Mouse (Mus musculus) heart, embryonic 12.5 days (tissue): ENCODE data around the gene P4ha2. TPM values are rescaled to one million over a fixed set of nuclear protein-coding genes. Genes with fewer than 3 reads are reported as not detected.

ENCODE experiments used
- ATAC-seq: fragments of 200-750 bp; cut with Nextera tagmentation; 2 replicates; pipeline ENCODE4 v1.8.0; 2017; ENCODE audit warnings: moderate TSS enrichment, moderate library complexity; ENCODE audit not compliant: insufficient number of reproducible peaks, low FRiP score
- H3K27ac ChIP-seq: fragments of 300-500 bp; sonication (generic); 2 replicates; pipeline ENCODE4 v1.5.1; 2016; ENCODE audit warnings: mild to moderate bottlenecking, moderate library complexity; ENCODE audit not compliant: poor library complexity, severe bottlenecking
- H3K27me3 ChIP-seq: fragments of 300-500 bp; sonication (generic); replicated peaks from 2 replicates; pipeline ENCODE4 v1.6.1; 2016; ENCODE audit warnings: mild to moderate bottlenecking, moderate library complexity
- H3K36me3 ChIP-seq: fragments of 300-500 bp; sonication (generic); 2 replicates; pipeline ENCODE4 v1.6.1; 2016; ENCODE audit warnings: mild to moderate bottlenecking, moderate library complexity
- H3K4me1 ChIP-seq: fragments of 300-500 bp; sonication (generic); replicated peaks from 2 replicates; pipeline ENCODE4 v1.6.1; 2016; ENCODE audit warnings: mild to moderate bottlenecking
- H3K4me2 ChIP-seq: fragments of 300-500 bp; sonication (generic); 2 replicates; pipeline ENCODE4 v1.6.1; 2016; ENCODE audit warnings: mild to moderate bottlenecking, moderate library complexity
- H3K4me3 ChIP-seq: fragments of 300-500 bp; sonication (generic); 2 replicates; pipeline ENCODE4 v1.5.1; 2016; ENCODE audit warnings: mild to moderate bottlenecking
- H3K9ac ChIP-seq: fragments of 300-500 bp; sonication (generic); 2 replicates; pipeline ENCODE4 v1.6.1; 2016; ENCODE audit warnings: mild to moderate bottlenecking, moderate library complexity
- H3K9me3 ChIP-seq: fragments of 300-500 bp; sonication (generic); replicated peaks from 2 replicates; pipeline ENCODE4 v1.6.1; 2016; ENCODE audit warnings: mild to moderate bottlenecking, moderate library complexity
- WGBS: fragments of 180-500 bp; shearing (Covaris S2); methylation state at CpG from one replicate; pipeline ENCODE4 v1.1.7; 2016; 5-methylcytosine and 5-hydroxymethylcytosine counted together
- polyA plus RNA-seq: library from polyadenylated mRNA; unstranded; fragments of >200 nt; fragmentation: Nextera tagmentation; extraction: Ambion mirVana; gene quantifications from 2 replicates; pipeline ENCODE4 v1.2.1, GENCODE M21; 2016

The P4ha2 gene
- polyA plus RNA-seq, 1 experiment from 2014 or later: 62.1 TPM

DNA sequence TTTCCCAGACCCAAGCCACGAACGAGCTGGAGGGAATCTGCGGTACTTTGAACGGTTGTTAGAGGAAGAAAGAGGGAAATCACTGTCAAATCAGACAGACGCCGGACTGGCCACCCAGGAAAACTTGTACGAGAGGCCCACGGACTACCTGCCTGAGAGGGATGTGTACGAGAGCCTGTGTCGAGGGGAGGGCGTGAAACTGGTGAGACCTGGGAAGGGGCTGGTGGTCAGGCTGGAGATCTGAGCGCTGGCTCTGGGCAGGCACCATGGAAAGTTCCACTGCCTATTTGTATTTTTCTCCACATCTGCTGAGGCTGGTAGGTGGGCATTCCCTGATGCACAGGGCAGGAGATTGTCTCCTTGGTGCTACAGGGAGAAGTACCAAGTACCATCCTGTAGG lies 19.2 kb downstream of the P4ha2 start:
- H3K4me2 ChIP-seq: no peak overlapping the region
- H3K27ac ChIP-seq: no peak overlapping the region
- WGBS: 89% methylated on average over 12 of the region's 12 CpGs
- H3K4me3 ChIP-seq: no peak overlapping the region
- no peak for ATAC-seq
- peaks cover 46% of the 10 kb centered on the region for H3K36me3 ChIP-seq
- H3K9ac ChIP-seq: no peak overlapping the region
- H3K9me3 ChIP-seq: no peaks in the 10 kb centered on the region
- H3K27me3 ChIP-seq: no peaks in the 10 kb centered on the region
- H3K4me1 ChIP-seq: peaks cover 41% of the 10 kb centered on the region

DNA sequence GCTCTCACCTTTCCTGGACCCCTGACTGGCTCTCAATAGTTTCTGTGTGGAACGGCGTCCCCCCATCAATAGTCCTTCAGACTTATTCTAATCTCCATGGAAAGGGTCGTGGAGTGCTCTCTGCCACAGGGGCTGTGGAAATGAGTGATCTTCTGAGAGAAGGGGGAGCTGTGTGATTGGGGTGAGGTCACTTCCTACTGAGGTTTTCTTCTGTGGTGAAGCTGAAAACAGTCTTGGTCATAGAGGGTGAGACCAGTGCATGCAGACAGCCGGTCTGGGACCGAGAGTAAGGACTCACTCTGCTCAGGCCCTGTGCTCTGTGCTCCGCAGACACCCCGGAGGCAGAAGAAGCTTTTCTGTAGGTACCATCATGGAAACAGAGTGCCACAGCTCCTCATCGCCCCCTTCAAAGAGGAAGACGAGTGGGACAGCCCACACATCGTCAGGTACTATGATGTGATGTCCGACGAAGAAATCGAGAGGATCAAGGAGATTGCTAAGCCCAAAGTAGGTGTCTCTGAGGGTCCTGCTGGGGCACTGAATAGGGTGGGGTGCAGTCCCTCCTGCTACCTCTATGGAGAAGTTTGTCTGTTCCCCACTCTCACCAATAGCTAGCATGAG lies 20.0 kb downstream of the P4ha2 start:
- 83% methylated on average over 13 of the region's 13 CpGs for WGBS
- Histone ChIP-seq H3K9me3 (no peaks in the 10 kb centered on the region), H3K4me2 (no peak overlapping the region), H3K36me3 (peaks cover 53% of the 10 kb centered on the region), H3K4me3 (no peak overlapping the region), H3K9ac (no peak overlapping the region), H3K27me3 (no peaks in the 10 kb centered on the region), H3K4me1 (peaks cover 35% of the 10 kb centered on the region), H3K27ac (no peak overlapping the region)
- no peak for ATAC-seq

- peaks cover 48% of the 10 kb centered on the region for H3K36me3 ChIP-seq
- peaks cover 29% of the 10 kb centered on the region for H3K4me1 ChIP-seq
- no peak for ATAC-seq
- no peak overlapping the region for H3K4me3 ChIP-seq
- H3K9ac ChIP-seq: no peak overlapping the region
- no peaks in the 10 kb centered on the region for H3K27me3 ChIP-seq
- H3K9me3 ChIP-seq: no peaks in the 10 kb centered on the region
- H3K4me2 ChIP-seq: no peak overlapping the region
- WGBS: 66% methylated on average over 14 of the region's 14 CpGs
- peak overlapping the region; percentile 10; the same call in 1 of the 2 replicates for H3K27ac ChIP-seq
Measured at GRCm38 (mm10) chr11:54122416-54123264, 22.7 kb downstream of the P4ha2 start.

DNA sequence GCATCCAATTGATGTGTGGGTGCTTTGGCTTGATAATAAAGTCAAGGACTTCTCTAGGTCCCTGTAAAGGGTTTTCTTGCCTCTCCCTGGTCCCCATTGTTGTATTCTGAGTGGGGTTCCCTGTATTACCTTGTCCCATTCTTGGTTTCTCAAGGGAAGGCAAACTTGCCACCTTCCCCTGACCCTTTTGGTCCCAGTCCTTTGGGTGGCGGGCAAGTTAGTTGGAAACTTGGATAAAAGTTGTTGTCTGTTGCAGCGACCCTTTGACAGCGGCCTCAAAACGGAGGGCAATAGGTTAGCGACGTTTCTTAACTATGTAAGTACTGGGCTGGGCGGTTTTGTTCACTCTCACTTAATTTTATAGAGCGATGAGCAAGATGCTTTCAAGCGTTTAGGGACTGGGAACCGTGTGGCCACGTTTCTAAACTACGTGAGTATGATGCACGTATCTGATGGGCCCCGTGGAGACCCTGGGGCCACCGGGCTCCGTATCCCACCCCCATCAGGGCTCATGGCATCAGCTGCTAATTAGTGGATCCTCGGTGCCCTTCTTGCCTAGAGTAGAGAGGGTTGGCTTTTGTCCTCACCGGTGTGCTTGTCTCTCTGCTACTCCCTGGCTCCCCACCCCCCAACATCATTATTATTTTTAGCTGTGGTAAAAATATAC lies 26.2 kb downstream of the P4ha2 start:
- H3K9me3 ChIP-seq: no peaks in the 10 kb centered on the region
- ATAC-seq: no peak
- peaks cover 26% of the 10 kb centered on the region for H3K36me3 ChIP-seq
- no peak overlapping the region for H3K27ac ChIP-seq
- H3K4me2 ChIP-seq: no peak overlapping the region
- no peaks in the 10 kb centered on the region for H3K27me3 ChIP-seq
- no peak overlapping the region for H3K4me3 ChIP-seq
- peaks cover 31% of the 10 kb centered on the region for H3K4me1 ChIP-seq
- 90% methylated on average over 18 of the region's 18 CpGs for WGBS
- no peak overlapping the region for H3K9ac ChIP-seq

- Histone ChIP-seq H3K4me3 (no peak overlapping the region), H3K4me1 (peaks cover 30% of the 10 kb centered on the region), H3K9ac (no peak overlapping the region), H3K4me2 (peak overlapping the region; percentile 8; the same call in 1 of the 2 replicates), H3K36me3 (peaks cover 29% of the 10 kb centered on the region), H3K27ac (peak overlapping the region; percentile 11; the same call in 1 of the 2 replicates), H3K9me3 (no peaks in the 10 kb centered on the region), H3K27me3 (no peaks in the 10 kb centered on the region)
- ATAC-seq: peak; percentile 59
- 39% methylated on average over 15 of the region's 15 CpGs for WGBS
Measured at GRCm38 (mm10) chr11:54126654-54127374, 26.9 kb downstream of the P4ha2 start.

GRCm38 (mm10) chr11:54127397-54127796 lies 27.5 kb downstream of the P4ha2 start:
- no peaks in the 10 kb centered on the region for H3K9me3 ChIP-seq
- no peak for ATAC-seq
- peak overlapping the region; percentile 11; the same call in 1 of the 2 replicates for H3K27ac ChIP-seq
- H3K4me2 ChIP-seq: no peak overlapping the region
- peaks cover 29% of the 10 kb centered on the region for H3K36me3 ChIP-seq
- no peak overlapping the region for H3K9ac ChIP-seq
- H3K4me3 ChIP-seq: no peak overlapping the region
- WGBS: 39% methylated on average over 2 of the region's 2 CpGs
- peaks cover 30% of the 10 kb centered on the region for H3K4me1 ChIP-seq
- no peaks in the 10 kb centered on the region for H3K27me3 ChIP-seq

DNA sequence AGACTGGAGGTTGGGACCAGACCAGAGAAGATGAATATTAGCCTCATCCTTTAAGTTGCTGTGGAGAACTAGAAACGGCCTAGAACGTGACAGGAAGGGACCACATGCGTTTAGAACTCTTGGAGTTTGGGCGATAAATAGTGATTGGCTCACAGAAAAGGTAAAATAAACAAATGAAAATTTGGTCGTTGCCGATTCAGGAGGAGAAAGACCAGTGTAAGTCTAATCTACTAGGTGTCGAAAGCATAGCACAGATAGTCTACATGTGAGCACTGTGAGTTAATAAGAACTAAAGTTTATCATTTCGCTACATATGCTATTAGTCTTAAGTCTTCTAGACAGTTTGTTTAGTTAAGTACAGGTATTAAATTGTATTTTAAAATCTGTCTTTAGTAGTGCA lies 30.1 kb downstream of the P4ha2 start:
- WGBS: 70% methylated on average over 8 of the region's 8 CpGs
- no peak overlapping the region for H3K4me3 ChIP-seq
- no peak for ATAC-seq
- H3K4me2 ChIP-seq: no peak overlapping the region
- no peak overlapping the region for H3K9ac ChIP-seq
- peaks cover 16% of the 10 kb centered on the region for H3K36me3 ChIP-seq
- no peak overlapping the region for H3K27ac ChIP-seq
- no peaks in the 10 kb centered on the region for H3K27me3 ChIP-seq
- peaks cover 27% of the 10 kb centered on the region for H3K4me1 ChIP-seq
- H3K9me3 ChIP-seq: no peaks in the 10 kb centered on the region

DNA sequence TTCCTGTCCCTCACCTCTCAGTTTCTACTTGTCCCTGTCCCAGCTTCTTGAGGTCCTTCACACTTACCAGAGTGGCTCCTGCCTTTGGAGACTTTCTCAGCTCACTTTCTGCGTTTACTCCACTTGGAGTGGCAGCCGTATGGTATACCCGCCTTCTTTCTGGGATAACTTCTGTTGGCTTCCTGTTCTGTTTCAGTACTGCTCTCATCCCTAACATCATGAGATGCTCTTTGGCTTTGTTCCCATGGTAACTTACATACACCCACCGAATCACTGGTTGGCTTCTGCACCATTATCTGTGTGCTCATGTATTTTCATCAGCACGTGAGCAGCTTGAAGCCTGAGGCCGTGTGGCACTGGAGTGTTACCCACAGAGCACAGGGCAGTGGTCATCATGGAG lies 30.8 kb downstream of the P4ha2 start:
- Histone ChIP-seq H3K36me3 (peaks cover 10% of the 10 kb centered on the region; the same call in 1 of the 2 replicates), H3K4me3 (no peak overlapping the region), H3K4me2 (no peak overlapping the region), H3K27ac (no peak overlapping the region), H3K4me1 (peaks cover 27% of the 10 kb centered on the region), H3K9me3 (no peaks in the 10 kb centered on the region), H3K9ac (no peak overlapping the region), H3K27me3 (no peaks in the 10 kb centered on the region)
- ATAC-seq: no peak
- WGBS: 75% methylated on average over 6 of the region's 6 CpGs

DNA sequence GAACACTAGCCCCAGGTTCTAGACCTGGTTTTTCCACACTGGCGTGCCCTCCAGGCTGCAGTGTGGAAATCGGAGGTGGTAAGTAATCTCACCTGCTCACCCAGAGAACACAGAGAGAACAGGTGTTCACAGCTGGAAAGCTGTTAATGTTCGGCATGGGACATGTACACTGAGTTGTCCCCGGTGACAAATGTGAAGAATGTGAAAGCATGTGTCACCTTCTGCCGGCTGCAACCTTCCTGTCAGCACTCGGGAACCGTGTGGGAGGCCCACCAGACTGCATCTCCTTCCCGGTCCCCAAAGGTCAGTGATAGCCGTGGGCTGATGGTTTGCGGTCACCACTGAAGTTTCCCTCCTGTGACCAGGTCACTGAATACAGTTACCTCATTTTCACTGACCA lies 32.4 kb downstream of the P4ha2 start:
- H3K4me2 ChIP-seq: no peak overlapping the region
- no peaks in the 10 kb centered on the region for H3K27me3 ChIP-seq
- H3K36me3 ChIP-seq: peaks cover 10% of the 10 kb centered on the region; the same call in 1 of the 2 replicates
- no peak overlapping the region for H3K9ac ChIP-seq
- no peak for ATAC-seq
- H3K9me3 ChIP-seq: no peaks in the 10 kb centered on the region
- no peak overlapping the region for H3K4me3 ChIP-seq
- H3K4me1 ChIP-seq: peaks cover 16% of the 10 kb centered on the region
- WGBS: 28% methylated on average over 10 of the region's 10 CpGs
- H3K27ac ChIP-seq: no peak overlapping the region

GRCm38 (mm10) chr11:54134905-54135304 lies 35.0 kb downstream of the P4ha2 start:
- 76% methylated on average over 6 of the region's 6 CpGs for WGBS
- ATAC-seq: no peak
- Histone ChIP-seq H3K36me3 (peaks cover 6% of the 10 kb centered on the region; the same call in 1 of the 2 replicates), H3K27ac (no peak overlapping the region), H3K9me3 (no peaks in the 10 kb centered on the region), H3K4me3 (no peak overlapping the region), H3K4me2 (no peak overlapping the region), H3K4me1 (peaks cover 11% of the 10 kb centered on the region), H3K27me3 (no peaks in the 10 kb centered on the region), H3K9ac (no peak overlapping the region)
